In genomic region chr8:120633665-120634271, GRCm38 (mm10) we compare ENCODE assay signal across 8 mouse cellular contexts. TPM values are rescaled to one million over a fixed set of nuclear protein-coding genes. Genes with fewer than 3 reads are reported as not detected.
DNase-seq lines count a peak whose midpoint lies in the region; ATAC-seq and TF ChIP-seq lines count a peak whose summit lies in the region.

No protein-coding gene starts in this region.

- H3K9me3 ChIP-seq in liver, embryonic 14.5 days (ENCODE audit: control insufficient read depth, low read length) = no peaks in the 10 kb centered on the region

- no peak overlapping the region; the same call in 1 of the 2 replicates for H3K9ac ChIP-seq in liver, embryonic 14.5 days (replicated peaks)

- no peak overlapping the region for H3K27ac ChIP-seq in liver, embryonic 14.5 days
- no peak overlapping the region for H3K27ac ChIP-seq in small intestine, adult 2 months (ENCODE audit: insufficient read depth, low read depth, low read length)

- no peak for TF ChIP-seq EP300 in liver, embryonic 14.5 days (IDR thresholded peaks at IDR 0.05; ENCODE audit: low read depth)

- H3K36me3 ChIP-seq in liver, embryonic 14.5 days (replicated peaks; ENCODE audit: control insufficient read depth, insufficient read depth, low read depth) = no peaks in the 10 kb centered on the region
- H3K36me3 ChIP-seq in small intestine, adult 2 months (ENCODE audit: control insufficient read depth, insufficient read depth, low read length) = no peaks in the 10 kb centered on the region

- TF ChIP-seq CTCF in brain, embryonic 14.5 days (IDR thresholded peaks at IDR 0.05; ENCODE audit: borderline replicate concordance, extremely low read depth, insufficient read depth, insufficient read length) = no peak
- TF ChIP-seq CTCF in liver, embryonic 14.5 days (IDR thresholded peaks at IDR 0.05; ENCODE audit: low read depth) = no peak
- no peak for TF ChIP-seq CTCF in small intestine, adult 2 months (IDR thresholded peaks at IDR 0.05; ENCODE audit: extremely low read depth, insufficient read length, insufficient replicate concordance, low read depth, low read length)

- H3K27me3 ChIP-seq in liver, embryonic 14.5 days (ENCODE audit: control insufficient read depth, insufficient read depth, low read length) = peaks cover 24% of the 10 kb centered on the region
- H3K27me3 ChIP-seq in small intestine, adult 2 months (ENCODE audit: control insufficient read depth, insufficient read depth, low read length) = peaks cover 6% of the 10 kb centered on the region; the same call in 1 of the 2 replicates

- intact Hi-C loops in heart, postnatal 10 days (cut with DNase I) = no loop called here

- H3K4me2 ChIP-seq in liver, embryonic 14.5 days (ENCODE audit: low read depth) = peak overlapping the region; percentile 75

- H3K4me1 ChIP-seq in liver, embryonic 14.5 days (replicated peaks; ENCODE audit: control insufficient read depth in 2 of 2, insufficient read depth in 2 of 2, low read length in 1 of 2) = no peaks in the 10 kb centered on the region
- peaks cover 8% of the 10 kb centered on the region for H3K4me1 ChIP-seq in small intestine, adult 2 months (ENCODE audit: control insufficient read depth, insufficient read depth, insufficient read length, low read length)

- ATAC-seq in liver, embryonic 14.5 days (ENCODE audit: insufficient read depth) = peak; percentile 16; the same call in 1 of the 2 replicates

- under 1% methylated on average over 44 of the region's 44 CpGs for WGBS in liver, embryonic 14.5 days (ENCODE audit: insufficient replicate concordance)
- 4% methylated on average over 44 of the region's 44 CpGs for WGBS in small intestine, adult 2 months

- peak overlapping the region; percentile 40 to 48 for H3K4me3 ChIP-seq in liver, embryonic 14.5 days (ENCODE audit: insufficient read depth in 1 of 2, low read depth in 2 of 2, low read length in 2 of 2)
- H3K4me3 ChIP-seq in small intestine, adult 2 months (ENCODE audit: low read depth, low read length) = peak overlapping the region; percentile 73

- DNase-seq in right cerebral cortex, postnatal 10 days (ENCODE audit: low spot score in 2 of 2) = peak; percentile 41 to 49
- no peak for DNase-seq in right cerebral cortex, adult 2 months (ENCODE audit: low spot score in 2 of 2)
- peak; percentile 43 for DNase-seq in brain, embryonic 14.5 days (ENCODE audit: low read depth)
- DNase-seq in heart, postnatal 10 days = peak; percentile 28 to 47
- DNase-seq in liver, embryonic 14.5 days (ENCODE audit: low read depth in 3 of 3, low spot score in 3 of 3) = no peak
- no peak for DNase-seq in ovary, postnatal 10 days (ENCODE audit: low spot score)
- no peak for DNase-seq in cerebellum, adult 9-10 months

- no peak for TF ChIP-seq POLR2A in brain, embryonic 14.5 days (IDR thresholded peaks at IDR 0.05; ENCODE audit: borderline replicate concordance, extremely low read depth, insufficient read depth, insufficient read length, poor library complexity, severe bottlenecking)
- TF ChIP-seq POLR2A in small intestine, adult 2 months (IDR thresholded peaks at IDR 0.05; ENCODE audit: low read depth, low read length) = no peak

RNA-seq across cellular contexts. Expression of gene 1190005I06Rik, which starts 13.7 kb away (rescaled TPM):
- 6.0 and 7.4 TPM in 2 replicates for polyA plus RNA-seq in brain, embryonic 14.5 days (2012; rRNA removed)
- total RNA-seq in heart, postnatal 10 days (2021) = 1 to 10 TPM; 5.1 to 10.0 TPM
- polyA plus RNA-seq in liver, embryonic 14.5 days (2012; rRNA removed) = 0.26 and 0.28 TPM in 2 replicates
- polyA plus RNA-seq in liver, embryonic 14.5 days (2014; fragmentation: Nextera tagmentation; extraction: Ambion mirVana) = 0.86 and 1.7 TPM in 2 replicates
- 1.6 and 3.6 TPM in 2 replicates for polyA plus RNA-seq in small intestine, adult 2 months (2012; rRNA removed)

RNA-seq across cellular contexts. Expression of gene Gm27021, which starts 34.1 kb away (rescaled TPM):
- polyA plus RNA-seq in brain, embryonic 14.5 days (2012; rRNA removed) = 3.1 and 3.3 TPM in 2 replicates
- total RNA-seq in heart, postnatal 10 days (2021) = under 1 TPM in 1 of 2 experiments, not detected in 1; 0.48 TPM
- 0.30 and 0.38 TPM in 2 replicates for polyA plus RNA-seq in liver, embryonic 14.5 days (2012; rRNA removed)
- polyA plus RNA-seq in liver, embryonic 14.5 days (2014; fragmentation: Nextera tagmentation; extraction: Ambion mirVana) = not detected in 2 replicates
- polyA plus RNA-seq in small intestine, adult 2 months (2012; rRNA removed) = 11.4 TPM in 1 of 2 replicates, not detected in the other

RNA-seq across cellular contexts. Expression of gene Cox4i1, which starts 34.3 kb away (rescaled TPM):
- 976 and 987 TPM in 2 replicates for polyA plus RNA-seq in brain, embryonic 14.5 days (2012; rRNA removed)
- 1,000 to 10,000 TPM; 3,943 to 4,033 TPM for total RNA-seq in heart, postnatal 10 days (2021)
- polyA plus RNA-seq in liver, embryonic 14.5 days (2012; rRNA removed) = 383 and 573 TPM in 2 replicates
- polyA plus RNA-seq in liver, embryonic 14.5 days (2014; fragmentation: Nextera tagmentation; extraction: Ambion mirVana) = 701 and 721 TPM in 2 replicates
- 631 and 1,064 TPM in 2 replicates for polyA plus RNA-seq in small intestine, adult 2 months (2012; rRNA removed)

RNA-seq across cellular contexts. Expression of gene Emc8, which starts 34.6 kb away (rescaled TPM):
- 79.7 and 127 TPM in 2 replicates for polyA plus RNA-seq in brain, embryonic 14.5 days (2012; rRNA removed)
- 10 to 100 TPM; 65.9 to 68.6 TPM for total RNA-seq in heart, postnatal 10 days (2021)
- polyA plus RNA-seq in liver, embryonic 14.5 days (2012; rRNA removed) = 40.3 and 45.5 TPM in 2 replicates
- polyA plus RNA-seq in liver, embryonic 14.5 days (2014; fragmentation: Nextera tagmentation; extraction: Ambion mirVana) = 122 and 125 TPM in 2 replicates
- 65.0 and 109 TPM in 2 replicates for polyA plus RNA-seq in small intestine, adult 2 months (2012; rRNA removed)

RNA-seq across cellular contexts. Expression of gene Gins2, which starts 44.7 kb away (rescaled TPM):
- 22.9 and 37.8 TPM in 2 replicates for polyA plus RNA-seq in brain, embryonic 14.5 days (2012; rRNA removed)
- total RNA-seq in heart, postnatal 10 days (2021) = 10 to 100 TPM; 14.6 to 15.2 TPM
- polyA plus RNA-seq in liver, embryonic 14.5 days (2012; rRNA removed) = 31.5 and 37.5 TPM in 2 replicates
- polyA plus RNA-seq in liver, embryonic 14.5 days (2014; fragmentation: Nextera tagmentation; extraction: Ambion mirVana) = 63.4 and 63.7 TPM in 2 replicates
- 12.6 and 22.5 TPM in 2 replicates for polyA plus RNA-seq in small intestine, adult 2 months (2012; rRNA removed)

Comparison
In these comparisons a context has a peak if more than half of its experiments do, and no peak if none do; other contexts are left out.
1. DNase-seq: peak in right cerebral cortex, postnatal 10 days (2 of 2), brain, embryonic 14.5 days (single experiment) and heart, postnatal 10 days (2 of 2); none in right cerebral cortex, adult 2 months (0 of 2), liver, embryonic 14.5 days (0 of 3), ovary, postnatal 10 days (single experiment) and cerebellum, adult 9-10 months (single experiment).